Mouse (Mus musculus): Measurements from ENCODE around the gene Abtb1.
A peak's percentile ranks its signal among the peaks of the same experiment; 100 is the strongest.

The Abtb1 gene

GRCm38 (mm10) chr6:88809091-88810037 is 32.4 kb downstream of the Abtb1 start:
- no peak for TF ChIP-seq GATA4 (IDR thresholded peaks at IDR 0.05; ENCODE audit: insufficient replicate concordance, low read length)

DNA sequence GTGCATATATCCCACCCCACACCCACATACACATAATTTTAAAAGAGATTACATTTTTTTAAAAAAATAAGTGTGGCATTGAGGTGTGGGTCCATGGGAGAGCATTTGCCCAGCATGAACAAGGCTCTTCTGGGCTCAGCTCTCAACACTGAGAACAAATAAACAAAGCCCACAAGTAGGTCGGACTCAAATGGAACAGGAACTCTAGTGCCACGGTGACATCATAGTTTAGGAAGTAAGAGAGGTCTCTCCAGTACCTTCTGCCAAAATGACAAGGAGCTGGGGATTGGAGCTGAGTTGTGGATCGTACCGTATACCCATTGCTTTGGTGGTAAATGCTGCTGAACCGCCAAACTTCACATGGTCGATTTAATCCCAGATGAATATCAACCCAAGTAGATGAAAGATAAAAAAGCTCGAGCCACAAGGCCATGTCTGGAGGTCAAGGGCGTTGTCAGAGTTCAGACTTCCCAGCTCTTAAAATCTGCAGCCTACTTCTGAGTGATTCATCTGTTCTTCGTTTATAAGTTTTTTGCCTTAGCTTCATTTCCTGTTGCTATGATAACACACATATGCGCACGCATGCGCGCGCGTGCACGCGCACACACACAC is 36.7 kb downstream of the Abtb1 start:
- TF ChIP-seq GATA4 (IDR thresholded peaks at IDR 0.05; ENCODE audit: insufficient replicate concordance, low read length), result no peak

GRCm38 (mm10) chr6:88803957-88804695 is 37.7 kb downstream of the Abtb1 start:
- TF ChIP-seq GATA4 (IDR thresholded peaks at IDR 0.05; ENCODE audit: insufficient replicate concordance, low read length), result peak; percentile 60; the same call in 1 of the 2 replicates

GRCm38 (mm10) chr6:88803051-88803450 is 38.7 kb downstream of the Abtb1 start:
- no peak for TF ChIP-seq GATA4 (IDR thresholded peaks at IDR 0.05; ENCODE audit: insufficient replicate concordance, low read length)

DNA sequence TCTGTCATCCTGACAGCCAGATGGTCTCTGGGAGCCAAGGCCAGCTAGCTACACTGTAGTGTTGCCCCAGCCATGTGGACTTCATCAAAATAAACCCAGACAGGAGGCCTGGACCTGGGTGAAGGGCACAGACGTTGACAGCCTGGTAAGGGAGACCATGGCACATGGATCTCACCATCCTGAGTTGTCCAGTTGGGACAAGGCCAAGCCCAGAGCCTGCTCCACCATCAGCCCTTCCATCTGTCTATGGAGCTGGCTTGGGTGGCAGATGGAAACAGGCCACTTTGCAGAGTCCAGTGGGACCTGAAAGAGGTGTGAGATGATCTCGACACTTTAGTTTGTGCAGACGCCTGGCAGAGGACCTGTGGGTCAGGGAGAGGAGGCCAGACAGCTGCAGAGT is 41.0 kb downstream of the Abtb1 start:
- TF ChIP-seq GATA4 (IDR thresholded peaks at IDR 0.05; ENCODE audit: insufficient replicate concordance, low read length), result no peak

DNA sequence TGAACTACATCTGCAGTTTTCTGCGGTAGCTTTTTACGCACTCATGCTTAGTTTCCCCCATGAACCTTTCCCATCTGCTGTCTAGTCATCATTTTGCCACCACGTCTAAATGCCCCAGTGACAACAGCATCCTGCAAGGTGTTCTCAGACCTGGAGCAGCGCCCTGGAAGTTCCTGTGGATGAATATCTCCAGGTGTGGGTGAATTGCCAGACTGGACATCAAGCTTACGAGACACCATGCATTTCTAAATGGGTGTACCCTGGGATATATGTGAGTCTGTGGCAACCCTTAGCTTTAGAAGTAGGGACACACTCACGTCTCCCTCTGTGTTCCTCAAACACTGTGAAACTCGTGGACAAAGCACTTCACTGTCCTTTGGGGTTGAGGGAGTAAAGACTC is 41.6 kb downstream of the Abtb1 start:
- TF ChIP-seq GATA4 (IDR thresholded peaks at IDR 0.05; ENCODE audit: insufficient replicate concordance, low read length), result no peak

- TF ChIP-seq GATA4 (IDR thresholded peaks at IDR 0.05; ENCODE audit: insufficient replicate concordance, low read length), result peak; percentile 5; the same call in 1 of the 2 replicates
These were observed 47.2 kb downstream of the Abtb1 start for GRCm38 (mm10) chr6:88794561-88794971.

DNA sequence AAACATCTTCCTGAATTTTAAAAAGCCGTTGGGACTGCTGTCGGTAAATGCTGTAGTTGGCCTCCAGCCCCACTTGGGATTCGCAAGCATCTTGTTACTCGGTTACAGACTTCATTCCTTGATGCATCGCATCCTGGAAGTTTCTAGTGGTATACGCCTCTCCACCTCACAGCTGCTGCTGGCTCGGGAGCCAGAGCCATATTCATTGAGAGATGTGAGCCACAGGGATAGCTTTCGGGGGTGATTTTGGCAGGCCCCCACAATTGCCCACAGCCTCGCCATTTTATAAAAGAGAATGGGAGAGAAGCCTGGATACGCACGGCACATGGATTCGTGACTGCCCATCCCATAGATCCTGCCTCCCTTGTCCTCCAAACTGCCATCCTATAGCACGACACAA is 47.9 kb downstream of the Abtb1 start:
- TF ChIP-seq GATA4 (IDR thresholded peaks at IDR 0.05; ENCODE audit: insufficient replicate concordance, low read length), result no peak

DNA sequence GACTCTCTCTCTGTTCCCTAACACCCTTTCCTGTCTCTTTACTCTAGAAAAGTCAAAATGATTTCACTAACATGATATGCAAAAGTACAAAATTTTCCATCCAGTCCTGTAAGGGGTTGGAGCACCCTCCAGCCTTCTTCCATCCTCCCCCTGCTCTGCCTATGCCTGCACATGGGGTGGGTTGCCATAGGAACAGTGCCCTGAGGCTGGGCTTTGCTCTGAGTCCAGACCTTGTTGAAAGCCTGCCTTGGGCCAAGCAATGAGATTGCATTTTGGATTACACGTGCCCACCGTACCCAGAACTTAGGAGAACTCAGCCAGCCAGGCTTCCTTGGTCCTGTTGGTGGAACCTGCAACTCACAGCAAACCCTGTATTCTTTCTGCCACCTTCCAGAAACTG is 48.5 kb downstream of the Abtb1 start:
- TF ChIP-seq GATA4 (IDR thresholded peaks at IDR 0.05; ENCODE audit: insufficient replicate concordance, low read length), result no peak

DNA sequence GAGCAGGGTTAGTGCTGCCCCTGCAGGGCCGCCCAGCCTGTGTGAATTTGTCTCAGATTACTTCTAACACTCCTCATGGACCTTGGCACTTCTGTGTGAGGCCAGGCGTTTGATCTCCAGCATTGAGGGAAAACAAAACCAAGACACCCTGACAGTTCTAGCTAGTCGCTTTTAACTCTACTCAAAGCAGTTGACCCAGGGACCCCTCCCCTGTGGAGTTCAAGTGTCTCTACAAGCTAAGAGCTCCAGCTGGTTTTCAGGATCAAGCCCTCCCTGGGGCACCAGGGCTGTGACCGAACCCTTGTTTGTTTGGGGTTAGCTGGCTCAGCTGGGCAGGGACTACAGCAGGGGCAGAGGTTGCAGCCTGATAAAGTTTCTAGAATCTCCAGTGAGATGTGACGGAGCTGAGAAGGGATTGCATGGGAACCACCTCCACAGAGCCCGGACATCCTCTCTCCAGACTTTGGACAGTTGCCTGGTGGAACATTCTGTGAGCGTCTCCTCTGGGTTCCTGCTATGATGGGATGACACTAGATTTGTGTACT is 49.6 kb downstream of the Abtb1 start:
- TF ChIP-seq GATA4 (IDR thresholded peaks at IDR 0.05; ENCODE audit: insufficient replicate concordance, low read length), result peak; percentile 70; the same call in 1 of the 2 replicates

DNA sequence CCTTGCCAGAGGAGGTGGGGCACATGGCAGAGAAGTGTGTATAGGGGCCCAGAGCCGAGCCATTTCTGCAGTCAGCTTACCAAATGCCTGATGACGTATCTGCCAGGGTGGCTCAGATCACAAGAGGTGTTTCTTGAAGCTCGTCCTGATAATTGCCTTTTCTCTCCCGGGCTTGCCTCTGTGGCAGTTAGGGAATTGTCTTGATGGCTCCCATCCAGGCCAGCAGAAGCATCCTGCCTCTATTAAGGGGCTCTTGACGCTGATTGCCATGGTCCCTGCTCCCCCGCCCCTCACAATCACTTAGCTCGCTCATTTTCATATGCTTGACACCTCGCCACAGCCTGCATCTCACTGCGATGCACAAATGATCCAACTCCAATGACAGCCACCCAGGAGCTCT is 50.5 kb downstream of the Abtb1 start:
- no peak for TF ChIP-seq GATA4 (IDR thresholded peaks at IDR 0.05; ENCODE audit: insufficient replicate concordance, low read length)

- TF ChIP-seq GATA4 (IDR thresholded peaks at IDR 0.05; ENCODE audit: insufficient replicate concordance, low read length), result no peak
These were observed 53.6 kb downstream of the Abtb1 start for GRCm38 (mm10) chr6:88788219-88788618.

GRCm38 (mm10) chr6:88787496-88787895 is 54.3 kb downstream of the Abtb1 start:
- TF ChIP-seq GATA4 (IDR thresholded peaks at IDR 0.05; ENCODE audit: insufficient replicate concordance, low read length), result no peak

GRCm38 (mm10) chr6:88786732-88787445 is 54.9 kb downstream of the Abtb1 start:
- TF ChIP-seq GATA4 (IDR thresholded peaks at IDR 0.05; ENCODE audit: insufficient replicate concordance, low read length), result no peak

Data from liver, adult (tissue).